Mouse (Mus musculus) kidney, adult 2 months (tissue): ENCODE results near the gene Slc6a9. TPM values are rescaled to one million over a fixed set of nuclear protein-coding genes. Genes with fewer than 3 reads are reported as not detected.

Source experiments
- DNase-seq: peaks from one replicate; pipeline ENCODE4 v3.0.0; 2021
- H3K27ac ChIP-seq: fragments of 200-500 bp; 2 replicates; pipeline ENCODE4 v1.5.1; 2012; ENCODE audit warnings: low read depth, low read length, control low read depth, inconsistent platforms; ENCODE audit not compliant: insufficient read depth
- H3K27me3 ChIP-seq: fragments of 200-500 bp; replicated peaks from 2 replicates; pipeline ENCODE4 v1.6.1; 2012; ENCODE audit warnings: mild to moderate bottlenecking, moderate library complexity, low read length, inconsistent platforms; ENCODE audit not compliant: control insufficient read depth, insufficient read depth
- H3K36me3 ChIP-seq: fragments of 200-500 bp; 2 replicates; pipeline ENCODE4 v1.6.1; 2012; ENCODE audit warnings: mild to moderate bottlenecking, moderate library complexity, low read length, inconsistent platforms; ENCODE audit not compliant: control insufficient read depth, insufficient read depth
- H3K4me1 ChIP-seq: fragments of 200-500 bp; 2 replicates; pipeline ENCODE4 v1.6.1; 2011; ENCODE audit warnings: low read length; ENCODE audit not compliant: control insufficient read depth, insufficient read depth
- H3K4me3 ChIP-seq: fragments of 200-500 bp; 2 replicates; pipeline ENCODE4 v1.5.1; 2011; ENCODE audit warnings: mild to moderate bottlenecking, low read depth, low read length, control low read depth; ENCODE audit not compliant: insufficient read depth
- CTCF ChIP-seq: fragments of 200-500 bp; conservative IDR thresholded peaks from 2 replicates; pipeline ENCODE4 v1.5.1; 2011; ENCODE audit warnings: low read depth, mild to moderate bottlenecking, control low read depth, low read length, moderate library complexity, mixed read lengths; ENCODE audit not compliant: insufficient read depth, insufficient read length
- POLR2A ChIP-seq: fragments of 200-500 bp; IDR thresholded peaks from one replicate; pipeline ENCODE4 v1.6.1; 2011; ENCODE audit warnings: low read depth, low read length, control low read depth
- WGBS: fragments of 180-500 bp; shearing (Covaris S2); methylation state at CpG from one replicate; pipeline ENCODE4 v1.1.7; 2018; 5-methylcytosine and 5-hydroxymethylcytosine counted together
- polyA plus RNA-seq: library from polyadenylated mRNA; depleted of rRNA; stranded (reverse); fragments of >200 nt; gene quantifications from 2 replicates; pipeline ENCODE4 v1.2.3, GENCODE M21; 2012

Gene Slc6a9
- polyA plus RNA-seq, 1 experiment = 19.2 TPM

GRCm38 (mm10) chr4:117849063-117849462 lies 14.8 kb downstream of the Slc6a9 start:
- 73% methylated on average over 17 of the region's 17 CpGs for WGBS
- DNase-seq = no peak
- Histone ChIP-seq H3K4me1 (no peaks in the 10 kb centered on the region; the same call in 1 of the 2 replicates), H3K4me3 (no peak overlapping the region), H3K36me3 (no peaks in the 10 kb centered on the region), H3K27me3 (no peaks in the 10 kb centered on the region), H3K27ac (no peak overlapping the region)
- TF ChIP-seq CTCF = no peak

- Histone ChIP-seq H3K27ac (no peak overlapping the region), H3K4me1 (no peaks in the 10 kb centered on the region; the same call in 1 of the 2 replicates), H3K4me3 (no peak overlapping the region), H3K36me3 (no peaks in the 10 kb centered on the region), H3K27me3 (no peaks in the 10 kb centered on the region)
- DNase-seq = no peak
- WGBS = 88% methylated on average over 5 of the region's 5 CpGs
- TF ChIP-seq POLR2A (no peak), CTCF (no peak)
These were observed 15.2 kb downstream of the Slc6a9 start for GRCm38 (mm10) chr4:117849506-117849905.

- Histone ChIP-seq H3K4me1 (no peaks in the 10 kb centered on the region; the same call in 1 of the 2 replicates), H3K27me3 (no peaks in the 10 kb centered on the region), H3K36me3 (no peaks in the 10 kb centered on the region), H3K27ac (no peak overlapping the region), H3K4me3 (no peak overlapping the region)
- no peak for DNase-seq
- TF ChIP-seq CTCF = no peak
- TF ChIP-seq POLR2A = no peak
- WGBS = 84% methylated on average over 7 of the region's 7 CpGs
These were observed 15.9 kb downstream of the Slc6a9 start for GRCm38 (mm10) chr4:117850176-117850575.

GRCm38 (mm10) chr4:117850871-117851270 lies 16.6 kb downstream of the Slc6a9 start:
- no peak overlapping the region for H3K27ac ChIP-seq
- no peak overlapping the region for H3K4me3 ChIP-seq
- H3K36me3 ChIP-seq = no peaks in the 10 kb centered on the region
- no peaks in the 10 kb centered on the region for H3K27me3 ChIP-seq
- peak; percentile 62 for DNase-seq
- 79% methylated on average over 7 of the region's 7 CpGs for WGBS
- no peak for TF ChIP-seq CTCF
- TF ChIP-seq POLR2A = no peak
- no peaks in the 10 kb centered on the region; the same call in 1 of the 2 replicates for H3K4me1 ChIP-seq

- no peaks in the 10 kb centered on the region for H3K36me3 ChIP-seq
- TF ChIP-seq CTCF = no peak
- H3K27me3 ChIP-seq = no peaks in the 10 kb centered on the region
These were observed 18.0 kb downstream of the Slc6a9 start for GRCm38 (mm10) chr4:117852152-117852868.

GRCm38 (mm10) chr4:117855146-117855545 lies 20.8 kb downstream of the Slc6a9 start:
- TF ChIP-seq CTCF = no peak
- no peak for TF ChIP-seq POLR2A
- no peak for DNase-seq
- H3K27ac ChIP-seq = no peak overlapping the region
- no peaks in the 10 kb centered on the region for H3K27me3 ChIP-seq
- peaks cover 4% of the 10 kb centered on the region; the same call in 1 of the 2 replicates for H3K4me1 ChIP-seq
- no peak overlapping the region for H3K4me3 ChIP-seq
- no peaks in the 10 kb centered on the region for H3K36me3 ChIP-seq
- 86% methylated on average over 9 of the region's 9 CpGs for WGBS

More at GRCm38 (mm10) chr4:117852152-117852868, 18.0 kb downstream of the Slc6a9 start:
- Histone ChIP-seq H3K27ac (no peak overlapping the region), H3K4me1 (no peaks in the 10 kb centered on the region; the same call in 1 of the 2 replicates), H3K4me3 (no peak overlapping the region)
- DNase-seq = peak; percentile 60
- WGBS = 61% methylated on average over 10 of the region's 10 CpGs

GRCm38 (mm10) chr4:117858794-117859193 lies 24.5 kb downstream of the Slc6a9 start:
- H3K4me3 ChIP-seq = no peak overlapping the region
- TF ChIP-seq CTCF = peak; percentile 82
- no peak for TF ChIP-seq POLR2A
- 48% methylated on average over 3 of the region's 3 CpGs for WGBS
- peaks cover 4% of the 10 kb centered on the region; the same call in 1 of the 2 replicates for H3K4me1 ChIP-seq
- no peak overlapping the region for H3K27ac ChIP-seq
- H3K36me3 ChIP-seq = no peaks in the 10 kb centered on the region
- DNase-seq = peak; percentile 73
- H3K27me3 ChIP-seq = no peaks in the 10 kb centered on the region
